Mouse (Mus musculus): ENCODE data around the gene Fam19a4.

- TF ChIP-seq POLR2A (IDR thresholded peaks at IDR 0.05; ENCODE audit: extremely low read depth, insufficient read depth, low read length) (no peak), CTCF (IDR thresholded peaks at IDR 0.05; ENCODE audit: low read depth, low read length) (no peak; the same call in 1 of the 2 replicates)
Measured at GRCm38 (mm10) chr6:97027110-97027677, 33.0 kb downstream of the Fam19a4 start.

Measured in liver, adult 2 months (tissue).